Mouse (Mus musculus) ES-E14 (cell line): ENCODE results near the gene Rsl24d1. TPM values are rescaled to one million over a fixed set of nuclear protein-coding genes. Genes with fewer than 3 reads are reported as not detected.

ENCODE experiments used
- DNase-seq: peaks from one replicate; pipeline ENCODE4 v3.0.0-alpha.2; 2013; ENCODE audit warnings: low read depth, low spot score
- H3K27ac ChIP-seq: 2 replicates; pipeline ENCODE4 v1.5.1; 2012; ENCODE audit warnings: low read depth, mild to moderate bottlenecking, low read length, moderate library complexity, mixed read lengths; ENCODE audit not compliant: poor library complexity, insufficient read depth, severe bottlenecking
- H3K36me3 ChIP-seq: 2 replicates; pipeline ENCODE4 v1.6.1; 2012; ENCODE audit warnings: mild to moderate bottlenecking, low read length, moderate library complexity, mixed read lengths; ENCODE audit not compliant: control insufficient read depth, poor library complexity, insufficient read depth, severe bottlenecking
- H3K4me1 ChIP-seq, 2 experiments: fragments of 150-350 bp in 1 of 2; sonication (generic) in 1 of 2; 2 replicates each; pipeline ENCODE4 v1.6.1; 2012; ENCODE audit warnings: low read length in 2 of 2, mild to moderate bottlenecking in 1 of 2, mixed read lengths in 1 of 2; ENCODE audit not compliant: control insufficient read depth in 2 of 2, insufficient read depth in 2 of 2, poor library complexity in 1 of 2
- H3K4me3 ChIP-seq, 2 experiments: fragments of 150-350 bp in 1 of 2; sonication (generic) in 1 of 2; 2 replicates each; pipeline ENCODE4 v1.5.1; 2012; ENCODE audit warnings: low read length in 2 of 2, low read depth in 1 of 2, mild to moderate bottlenecking in 1 of 2, mixed read lengths in 1 of 2; ENCODE audit not compliant: insufficient read depth in 1 of 2, poor library complexity in 1 of 2, severe bottlenecking in 1 of 2
- H3K9ac ChIP-seq: 2 replicates; pipeline ENCODE4 v1.6.1; 2012; ENCODE audit warnings: low read depth, mild to moderate bottlenecking, low read length, mixed read lengths; ENCODE audit not compliant: poor library complexity, insufficient read depth, severe bottlenecking
- H3K9me3 ChIP-seq: fragments of 150-350 bp; sonication (generic); 2 replicates; pipeline ENCODE4 v1.6.1; 2012; ENCODE audit warnings: low read depth, mild to moderate bottlenecking, low read length; ENCODE audit not compliant: control insufficient read depth, insufficient read depth
- CHD2 ChIP-seq: IDR thresholded peaks from 2 replicates; pipeline ENCODE4 v1.6.1; 2014; ENCODE audit warnings: mild to moderate bottlenecking, low read depth, low read length, inconsistent platforms
- HCFC1 ChIP-seq: IDR thresholded peaks from 2 replicates; pipeline ENCODE4 v1.6.1; 2012; ENCODE audit warnings: low read length, inconsistent platforms, borderline replicate concordance; ENCODE audit not compliant: insufficient read depth
- MAFK ChIP-seq: IDR thresholded peaks from 2 replicates; pipeline ENCODE4 v1.6.1; 2014; ENCODE audit warnings: mild to moderate bottlenecking, low read depth, low read length, inconsistent platforms; ENCODE audit not compliant: insufficient read depth
- ZC3H11A ChIP-seq: IDR thresholded peaks from 2 replicates; pipeline ENCODE4 v1.6.1; 2012; ENCODE audit warnings: low read depth, mild to moderate bottlenecking, inconsistent platforms, low read length, borderline replicate concordance
- ZNF384 ChIP-seq: IDR thresholded peaks from 2 replicates; pipeline ENCODE4 v1.6.1; 2012; ENCODE audit warnings: low read depth, low read length, inconsistent platforms
- in situ Hi-C, 2 experiments: fragments of 600-800 bp; cut with MboI; formaldehyde crosslinking; loops; one replicate each; pipeline ENCODE4 v1.15.1; 2025; ENCODE audit warnings: low sequenced_read_pairs in 2 of 2, inconsistent platforms in 1 of 2; ENCODE audit not compliant: unreplicated experiment in 2 of 2
- total RNA-seq: library from RNA; depleted of rRNA; stranded (reverse); fragments of 300-350 nt; gene quantifications from 2 replicates; pipeline ENCODE4 v1.2.3, GENCODE M21; 2012; rRNA removed

Gene Rsl24d1
- 115 and 147 TPM in 2 replicates for total RNA-seq

DNA sequence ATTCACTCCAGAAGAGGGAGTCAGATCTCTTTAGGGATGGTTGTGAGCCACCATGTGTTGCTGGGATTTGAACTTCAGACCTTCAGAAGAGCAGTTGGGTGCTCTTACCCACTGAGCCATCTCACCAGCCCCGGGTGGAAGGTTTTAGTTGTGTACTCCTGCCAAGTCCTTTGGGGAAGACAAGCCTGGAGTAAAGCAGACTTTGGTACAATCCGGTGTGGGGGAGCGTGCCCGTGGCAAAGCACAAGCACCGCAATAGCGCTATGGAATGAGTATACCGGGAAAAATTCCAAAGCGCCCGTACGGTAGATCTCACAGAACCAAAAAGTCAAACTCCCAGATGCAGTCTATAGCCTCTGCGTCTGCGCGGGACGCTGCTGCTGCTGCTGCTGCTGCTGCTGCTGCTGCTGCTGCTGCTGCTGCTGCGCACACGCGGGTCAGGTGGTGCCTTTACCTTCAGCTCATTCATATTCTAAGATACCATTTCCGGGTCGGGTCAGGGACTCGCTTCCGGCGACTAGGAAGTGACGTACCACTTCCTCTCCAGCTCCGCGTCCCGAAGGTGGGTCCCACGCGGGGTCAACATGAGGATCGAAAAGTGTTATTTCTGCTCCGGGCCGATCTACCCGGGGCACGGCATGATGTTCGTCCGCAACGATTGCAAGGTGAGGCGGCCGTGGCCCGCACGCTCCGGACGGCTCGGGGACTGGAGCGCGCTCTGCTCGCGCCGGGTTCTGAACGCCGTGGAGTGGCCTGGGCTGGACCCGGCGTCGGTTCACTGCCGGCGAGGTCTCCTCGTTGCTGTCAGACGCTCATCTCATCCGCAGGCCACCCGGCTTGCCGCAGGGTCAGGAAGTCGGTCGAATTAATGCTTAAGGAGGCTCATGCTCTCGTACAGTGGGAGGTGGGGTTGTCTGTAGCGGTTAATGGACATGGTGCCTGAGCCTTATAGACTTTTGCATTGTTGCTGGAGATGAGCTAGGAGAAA lies at the start of gene Rsl24d1:
TSS of gene Rsl24d1 (plus strand) at position 508 of the 988 bp plus-strand sequence.
- Histone ChIP-seq H3K9ac (peak within 1 kb of the TSS; percentile 85), H3K27ac (peak within 1 kb of the TSS; percentile 85), H3K4me1 (0 out of 4 replicates have a peak, but pooled peaks cover 0 to 1% of the 10 kb centered on the region in 2 experiments), H3K9me3 (no peaks in the 10 kb centered on the region), H3K4me3 (peak within 1 kb of the TSS; percentile 73 to 95), H3K36me3 (peaks cover 14% of the 10 kb centered on the region)
- TF ChIP-seq ZNF384 (no peak), MAFK (no peak), HCFC1 (peak; percentile 81), ZC3H11A (no peak), CHD2 (no peak)
- in situ Hi-C loops, result no loop called here
- peak; percentile 81 for DNase-seq

DNA sequence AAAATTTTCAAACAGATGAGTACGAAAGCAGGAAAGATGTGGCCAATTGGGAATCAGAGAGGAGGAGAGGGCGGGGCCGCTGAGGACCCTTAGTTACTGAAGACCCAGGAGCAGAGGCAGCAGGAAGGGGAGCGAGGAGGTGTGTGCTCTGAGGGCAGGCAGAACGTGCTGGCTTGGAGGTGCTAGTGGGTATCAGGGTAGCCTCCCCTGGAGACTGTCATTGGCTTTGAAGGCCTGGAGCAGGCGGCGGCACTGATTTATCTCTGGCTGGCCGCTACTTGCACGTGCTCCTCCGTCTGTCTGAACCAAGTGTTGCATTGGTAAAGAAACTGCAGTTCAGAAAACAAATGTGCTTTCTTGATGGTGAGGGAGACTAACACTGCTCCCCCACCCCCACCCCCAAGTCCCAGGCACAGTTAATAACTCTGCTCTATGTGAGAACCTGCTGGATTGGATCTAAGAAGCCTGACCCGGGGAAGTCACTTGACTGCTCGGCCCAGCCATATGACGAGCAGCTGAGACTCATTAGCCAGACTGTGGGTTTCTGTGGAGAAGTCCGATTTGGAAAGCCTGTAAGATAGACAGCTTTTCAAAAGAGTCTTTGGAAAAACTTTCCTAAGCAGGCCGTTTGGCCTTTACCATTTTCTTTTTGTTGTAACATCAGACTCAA lies 49.5 kb upstream of the Rsl24d1 start:
- no peak for DNase-seq
- Histone ChIP-seq H3K4me1 (peaks cover 10 to 19% of the 10 kb centered on the region in 2 experiments; a peak in 3 of 4 replicates), H3K9ac (peak overlapping the region; percentile 47; the same call in 1 of the 2 replicates), H3K36me3 (no peaks in the 10 kb centered on the region), H3K9me3 (no peaks in the 10 kb centered on the region), H3K27ac (no peak overlapping the region; the same call in 1 of the 2 replicates), H3K4me3 (peak overlapping the region in 1 of 2 experiments; percentile 48; a peak in 2 of 4 replicates)
- in situ Hi-C loops, result no loop called here
- TF ChIP-seq ZNF384 (no peak), HCFC1 (no peak), MAFK (no peak), ZC3H11A (no peak), CHD2 (no peak)

DNA sequence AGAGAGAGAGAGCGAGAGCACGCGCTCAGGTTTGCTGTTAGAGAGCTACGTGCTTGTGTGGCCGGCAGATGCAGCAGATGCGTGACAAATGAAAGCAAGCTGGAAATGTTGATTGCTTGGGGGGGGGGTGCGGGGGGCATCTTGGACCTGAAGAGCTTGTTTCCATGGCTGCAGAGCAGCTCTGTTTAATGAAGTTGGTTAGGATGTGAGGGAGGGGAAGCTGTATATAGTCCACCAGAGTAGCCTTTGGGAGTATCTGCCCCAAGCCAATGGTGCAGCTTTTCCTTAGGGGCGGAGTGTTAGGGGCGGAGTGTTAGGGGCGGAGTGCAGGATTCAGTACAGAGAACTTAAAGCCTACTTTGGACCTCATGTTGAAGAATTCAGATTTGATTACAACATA lies 46.1 kb upstream of the Rsl24d1 start:
- no peak for TF ChIP-seq CHD2
- no peak for TF ChIP-seq HCFC1
- TF ChIP-seq ZC3H11A, result no peak
- TF ChIP-seq MAFK, result no peak
- no peak for TF ChIP-seq ZNF384
- H3K9ac ChIP-seq, result no peak overlapping the region
- H3K4me1 ChIP-seq, result peaks cover 12 to 26% of the 10 kb centered on the region in 2 experiments; a peak in 3 of 4 replicates
- H3K4me3 ChIP-seq, result no peak overlapping the region
- no peaks in the 10 kb centered on the region for H3K9me3 ChIP-seq
- no peak overlapping the region for H3K27ac ChIP-seq
- H3K36me3 ChIP-seq, result no peaks in the 10 kb centered on the region
- DNase-seq, result no peak
- in situ Hi-C loops, result no loop called here

DNA sequence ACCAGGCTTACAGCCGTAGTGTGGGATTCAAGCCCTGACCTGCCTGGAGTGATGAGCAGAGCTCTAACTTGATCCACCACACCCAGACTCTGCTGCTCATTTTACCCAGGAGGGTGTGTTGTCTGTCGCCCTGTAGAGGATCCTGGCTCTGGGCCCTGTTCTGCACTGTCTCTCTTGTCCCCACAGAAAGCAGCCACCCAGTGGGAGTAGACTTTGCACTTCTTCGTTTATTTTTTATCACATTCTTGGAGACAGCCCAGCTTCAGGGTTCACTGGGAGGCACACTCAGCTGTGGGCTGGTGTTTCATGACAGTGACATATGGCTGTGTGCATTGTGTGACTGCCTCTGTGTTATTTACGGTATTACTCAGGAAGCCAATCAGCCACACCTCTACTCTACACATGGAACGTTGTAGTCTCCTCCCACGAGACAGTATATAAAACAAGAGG lies 45.0 kb upstream of the Rsl24d1 start:
- DNase-seq, result no peak
- H3K9ac ChIP-seq, result no peak overlapping the region; the same call in 1 of the 2 replicates
- in situ Hi-C loops, result no loop called here
- peaks cover 12 to 25% of the 10 kb centered on the region in 2 experiments; a peak in 3 of 4 replicates for H3K4me1 ChIP-seq
- peak overlapping the region; percentile 15; the same call in 1 of the 2 replicates for H3K27ac ChIP-seq
- no peak for TF ChIP-seq MAFK
- no peak for TF ChIP-seq HCFC1
- no peak for TF ChIP-seq ZC3H11A
- TF ChIP-seq ZNF384, result no peak
- no peak for TF ChIP-seq CHD2
- H3K4me3 ChIP-seq, result no peak overlapping the region; a peak in 1 of 4 replicates
- no peaks in the 10 kb centered on the region for H3K36me3 ChIP-seq
- no peaks in the 10 kb centered on the region for H3K9me3 ChIP-seq
